Mouse (Mus musculus): ENCODE data around the gene Gm9833.

Gm9833 gene

GRCm38 (mm10) chr3:10124071-10124470 lies 36.2 kb downstream of the Gm9833 start:
- DNase-seq, result no peak

GRCm38 (mm10) chr3:10125301-10125700 lies 37.4 kb downstream of the Gm9833 start:
- DNase-seq, result no peak

GRCm38 (mm10) chr3:10126036-10126435 lies 38.1 kb downstream of the Gm9833 start:
- DNase-seq, result no peak

GRCm38 (mm10) chr3:10126502-10126901 lies 38.6 kb downstream of the Gm9833 start:
- DNase-seq, result no peak

GRCm38 (mm10) chr3:10126952-10127351 lies 39.0 kb downstream of the Gm9833 start:
- DNase-seq, result no peak

- no peak for DNase-seq
Observed at GRCm38 (mm10) chr3:10127505-10127904, 39.6 kb downstream of the Gm9833 start.
